Mouse (Mus musculus) mouse trophoblast stem cell (cell line): ENCODE measurements around the gene Drg1.

Experiments used
- in situ Hi-C, 2 experiments: fragments of 300-500 bp; cut with MseI, MboI; formaldehyde crosslinking; loops; 2 replicates in 1 of 2; 3 replicates in 1 of 2; pipeline ENCODE4 v1.15.1; 2025

Drg1 gene

DNA sequence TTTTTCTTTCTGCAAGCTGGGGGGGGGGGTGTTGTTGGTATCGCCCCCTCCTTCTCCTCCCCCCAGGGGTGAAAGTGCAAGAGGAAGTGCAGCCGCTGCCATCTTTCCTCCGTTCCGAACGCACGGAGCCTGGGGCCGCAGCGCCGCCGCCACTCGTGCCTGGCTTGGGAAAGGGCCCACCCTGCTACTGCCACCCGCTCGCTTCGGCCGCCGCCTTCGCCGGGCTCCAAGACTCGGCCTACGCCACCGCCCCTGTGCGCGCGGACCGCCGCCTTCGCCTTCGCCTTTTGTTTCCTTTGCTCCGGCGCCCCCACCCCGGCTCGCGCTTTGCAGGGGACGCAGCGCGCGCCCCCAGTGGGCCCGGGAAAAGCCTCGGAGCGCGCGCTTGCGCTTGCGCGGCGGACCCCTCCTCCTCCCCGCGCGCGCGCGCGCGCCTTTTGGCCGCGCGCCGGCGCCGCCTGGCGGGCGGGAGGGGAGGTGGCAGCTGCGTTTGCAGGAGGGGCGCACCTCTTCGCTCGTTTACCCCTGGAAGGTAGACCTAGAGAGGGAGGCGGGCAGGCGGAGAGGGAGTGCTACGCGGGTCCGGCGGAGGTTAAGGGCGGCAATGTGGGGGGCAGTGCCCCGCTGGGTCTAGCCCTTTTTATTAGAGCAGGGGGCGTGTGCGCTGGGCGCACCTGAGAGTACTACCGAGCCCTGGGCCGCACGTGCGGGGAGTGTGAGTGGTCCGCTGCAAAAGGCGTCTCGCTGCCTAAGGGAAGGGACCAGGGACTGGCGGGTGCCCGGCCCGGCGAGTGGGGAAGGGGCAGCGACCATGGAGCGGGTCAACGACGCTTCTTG, 23.8 kb upstream of the Drg1 start:
- in situ Hi-C loops = no loop called here

DNA sequence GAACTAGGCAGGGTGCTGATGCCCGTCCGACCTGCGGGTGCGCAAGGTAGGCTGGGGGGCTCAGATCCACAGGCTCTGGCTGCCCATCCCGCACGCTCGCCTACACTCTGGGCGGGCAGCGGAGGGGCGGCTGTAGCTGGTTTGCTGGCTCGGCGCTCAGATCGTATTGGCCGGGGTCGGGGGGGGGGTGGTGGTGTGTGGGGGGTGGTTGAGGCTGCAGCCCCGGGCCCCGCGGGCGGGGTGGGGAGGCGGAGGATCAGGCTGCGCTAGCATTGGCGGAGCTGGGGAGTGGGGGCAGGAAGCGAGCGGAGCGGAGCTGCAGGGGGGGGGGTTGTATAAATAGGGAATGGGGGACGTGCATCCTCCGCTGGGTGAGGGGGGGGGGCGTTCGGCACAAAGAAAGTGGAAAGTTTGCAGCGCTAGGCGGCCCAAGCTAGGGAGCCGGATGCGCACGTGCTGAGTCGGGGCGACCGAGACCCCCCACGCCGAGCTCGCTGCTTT, 23.1 kb upstream of the Drg1 start:
- in situ Hi-C loops = no loop called here

DNA sequence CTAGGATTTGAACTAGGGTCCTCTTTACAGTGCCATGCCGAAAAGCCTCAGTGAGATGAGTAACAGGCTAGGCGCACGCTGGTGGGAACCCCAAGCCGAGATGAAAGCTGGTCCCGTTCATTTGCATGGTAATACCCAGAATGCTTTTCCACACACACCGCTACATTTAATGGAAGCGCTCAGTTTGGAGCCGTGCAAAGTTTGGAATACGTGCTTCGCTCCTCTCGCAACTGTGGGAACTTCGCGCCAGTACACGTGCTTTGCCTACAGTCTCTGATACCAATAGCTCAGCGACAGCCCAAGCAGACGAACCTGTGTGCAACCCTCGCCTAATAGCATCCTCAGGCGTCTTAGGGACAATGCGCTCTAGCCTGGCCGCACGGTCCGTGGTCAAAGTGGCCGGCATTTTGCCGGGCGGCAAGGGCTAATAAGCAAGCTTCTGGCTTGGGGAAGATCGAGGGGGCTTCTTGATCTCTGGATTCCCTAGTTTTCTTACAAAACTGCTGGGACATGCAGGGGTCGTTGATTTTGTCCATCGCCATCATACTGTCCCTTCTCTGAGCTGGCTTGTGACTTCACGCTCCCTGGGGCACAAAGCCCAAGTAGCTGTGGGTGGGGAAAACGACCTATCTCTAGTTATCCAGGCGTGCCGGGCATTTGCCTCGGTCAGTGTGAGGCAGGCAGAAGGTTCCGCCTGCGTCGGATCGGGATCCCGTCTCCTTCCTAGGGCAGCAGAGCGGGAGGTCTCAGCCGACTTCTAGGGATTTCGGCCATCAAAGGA, 22.5 kb upstream of the Drg1 start, which contains the start of gene Patz1:
TSS of gene Patz1 (plus strand) at position 354 of the 781 bp plus-strand sequence.
- in situ Hi-C loops = no loop called here

DNA sequence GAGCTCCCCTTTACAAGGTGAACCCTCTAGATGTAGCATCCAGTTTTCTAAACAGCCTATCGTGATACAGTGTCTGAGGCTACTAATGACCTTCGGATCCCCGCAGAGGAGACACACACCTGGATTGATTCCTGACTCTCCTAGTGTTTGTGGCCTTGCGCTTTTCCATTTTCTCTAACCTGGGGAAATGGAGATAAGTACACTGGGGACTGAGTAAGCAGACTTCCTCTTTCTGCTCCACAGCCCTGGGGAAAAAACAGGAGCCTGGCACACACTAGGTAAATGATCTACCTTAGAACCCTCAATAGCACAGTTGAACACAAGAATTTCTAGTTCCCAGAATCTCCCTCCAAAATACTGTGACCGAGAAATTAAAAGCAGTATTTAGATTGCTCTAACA, 21.7 kb upstream of the Drg1 start:
- in situ Hi-C loops = no loop called here

DNA sequence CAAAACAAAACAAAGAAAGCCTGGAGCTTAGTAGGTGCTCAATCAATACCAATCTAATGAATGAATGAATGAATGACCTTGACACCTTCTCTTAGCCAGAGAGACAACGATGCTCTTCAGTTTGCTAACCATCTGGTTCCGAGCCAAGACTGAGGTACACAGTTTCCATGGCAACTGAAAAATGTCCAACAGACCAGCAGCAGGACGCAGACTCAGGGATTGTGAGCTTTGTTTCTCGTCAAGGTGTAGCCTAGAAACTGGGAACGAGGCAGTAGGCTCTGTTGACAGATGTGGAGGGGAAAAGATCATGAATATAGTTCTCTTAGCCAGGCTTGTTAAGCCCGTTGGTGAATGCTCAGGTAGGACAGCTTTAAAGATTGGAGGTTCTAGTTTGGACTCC, 20.9 kb upstream of the Drg1 start:
- in situ Hi-C loops = no loop called here

DNA sequence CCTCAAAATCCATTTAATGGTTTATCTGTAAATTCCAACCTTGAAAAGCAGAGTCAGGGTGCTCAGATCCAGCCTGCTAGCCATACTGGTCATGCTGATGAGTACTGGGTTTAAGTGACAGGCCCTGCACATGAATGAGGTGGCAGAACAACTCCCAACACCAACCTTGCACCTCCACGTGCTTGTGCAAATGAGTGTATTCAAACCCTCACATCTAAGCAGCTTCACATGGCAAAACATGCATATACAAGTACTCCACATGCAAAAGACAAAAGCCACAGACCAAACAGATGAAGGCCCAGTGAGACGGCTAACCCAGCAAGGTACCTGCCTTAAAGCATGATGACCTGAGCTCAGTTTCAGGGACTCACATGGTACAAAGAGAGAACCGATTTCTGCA, 19.7 kb upstream of the Drg1 start:
- in situ Hi-C loops = no loop called here

DNA sequence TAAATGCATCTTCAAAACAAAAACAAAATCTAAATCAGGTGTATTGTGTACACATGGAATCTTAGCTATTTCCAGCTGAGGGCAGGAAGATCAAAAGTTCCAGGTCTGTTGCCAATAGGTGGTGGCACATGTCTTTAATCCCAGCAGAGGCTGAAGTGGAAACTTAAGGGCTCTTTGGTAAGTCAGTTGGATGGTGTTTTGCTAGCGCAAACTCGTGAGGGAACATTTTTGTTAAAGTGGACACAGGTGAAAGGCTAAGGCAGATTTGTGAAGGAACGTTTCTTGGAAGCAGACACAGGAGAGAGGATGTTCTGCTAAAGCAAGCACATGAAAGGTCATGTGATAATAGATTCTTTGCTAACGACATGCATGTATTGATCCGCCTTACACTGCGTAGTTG, 17.4 kb upstream of the Drg1 start:
- in situ Hi-C loops = no loop called here

DNA sequence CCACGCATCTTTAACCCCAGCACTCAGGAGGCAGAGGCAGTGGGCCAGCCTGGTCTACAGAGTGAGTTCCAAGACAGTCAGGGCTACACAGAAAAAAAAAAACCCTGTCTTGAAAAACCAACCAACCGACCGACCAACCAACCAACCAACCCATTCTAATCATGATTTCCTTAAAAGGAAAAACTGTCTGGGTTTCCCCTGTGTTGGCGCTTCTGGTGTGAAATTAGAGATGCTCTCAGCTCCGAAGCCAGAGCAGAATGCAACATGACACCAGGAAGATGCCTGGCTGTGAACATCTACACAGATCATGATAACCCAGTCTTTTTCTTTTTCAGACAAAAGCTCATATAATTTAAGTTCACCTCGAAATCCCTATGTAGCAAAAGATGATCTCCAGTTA, 16.7 kb upstream of the Drg1 start:
- in situ Hi-C loops = no loop called here

DNA sequence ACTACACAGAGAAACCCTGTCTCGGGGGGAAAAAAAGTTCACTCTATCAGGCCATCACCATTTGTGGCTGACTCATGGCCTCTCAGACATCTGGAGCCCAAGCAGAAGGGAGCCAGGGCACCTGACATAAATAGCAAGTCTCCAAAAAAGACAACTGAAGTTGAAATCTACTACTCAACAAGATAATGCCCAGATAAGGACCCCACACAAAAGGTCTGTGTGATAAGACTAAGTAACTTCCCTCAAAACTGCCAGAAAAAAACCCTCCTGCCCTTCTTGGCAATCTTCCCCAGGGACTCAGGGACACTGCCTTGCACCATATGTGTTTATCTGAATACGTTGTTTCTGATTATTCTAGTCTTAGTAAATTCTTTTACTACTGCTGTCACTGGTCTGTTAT, 13.5 kb upstream of the Drg1 start:
- in situ Hi-C loops = no loop called here

DNA sequence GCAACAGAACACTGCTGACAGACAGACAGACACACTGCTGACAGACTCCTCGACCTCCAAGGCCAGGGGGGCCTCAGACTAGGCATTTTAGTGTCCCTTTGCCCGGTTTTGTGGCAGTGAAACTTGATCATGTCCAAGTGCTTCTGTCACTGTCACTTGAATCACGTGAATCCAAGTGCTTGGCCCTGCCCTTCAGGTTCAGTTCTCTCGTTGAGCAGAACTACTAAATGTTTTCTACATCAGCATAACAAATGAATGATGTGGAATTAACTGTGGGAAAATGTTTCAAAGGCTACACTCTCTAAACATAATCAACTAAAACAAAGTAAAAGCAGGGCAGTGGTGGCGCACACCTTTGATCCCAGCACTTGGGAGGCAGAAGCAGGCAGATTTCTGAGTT, 12.1 kb upstream of the Drg1 start:
- in situ Hi-C loops = no loop called here

DNA sequence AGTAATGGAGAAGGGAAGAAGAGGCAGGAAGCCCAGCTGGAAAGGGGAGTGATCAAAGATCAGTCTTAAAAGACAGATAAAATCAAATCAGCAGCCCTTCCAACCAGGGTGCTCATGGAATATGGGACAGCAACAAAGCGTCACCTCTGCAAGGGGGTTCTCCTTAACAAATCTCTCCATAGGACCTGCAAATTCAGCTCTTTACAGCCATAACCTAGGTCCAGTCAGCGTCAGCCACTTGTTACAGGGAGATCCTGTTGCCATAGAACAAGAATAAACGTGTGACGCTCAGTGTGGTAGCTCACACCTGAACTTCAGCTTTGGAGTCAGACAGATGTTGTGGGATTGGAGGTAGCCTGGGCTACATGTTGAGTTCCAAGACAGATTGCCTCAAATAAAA, 3.0 kb upstream of the Drg1 start:
- in situ Hi-C loops = no loop called here

DNA sequence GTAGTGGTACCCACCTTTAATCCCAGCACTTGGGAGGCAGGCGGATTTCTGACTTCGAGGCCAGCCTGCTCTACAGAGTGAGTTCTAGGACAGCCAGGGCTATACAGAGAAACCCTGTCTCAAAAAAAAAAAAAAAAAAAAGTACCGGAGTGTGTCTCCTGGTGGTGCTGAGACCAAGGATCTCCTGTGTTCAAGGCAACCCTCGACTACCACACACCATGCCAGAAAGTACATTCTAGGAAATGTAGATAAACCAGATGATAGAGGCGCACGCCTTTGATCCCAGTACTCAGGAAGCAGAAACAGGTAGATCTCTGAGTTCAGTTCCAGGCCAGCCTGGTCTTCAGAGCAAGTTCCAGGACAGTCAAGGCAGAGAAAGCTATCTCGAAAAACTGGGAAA, 918 bp upstream of the Drg1 start:
- in situ Hi-C loops = no loop called here

DNA sequence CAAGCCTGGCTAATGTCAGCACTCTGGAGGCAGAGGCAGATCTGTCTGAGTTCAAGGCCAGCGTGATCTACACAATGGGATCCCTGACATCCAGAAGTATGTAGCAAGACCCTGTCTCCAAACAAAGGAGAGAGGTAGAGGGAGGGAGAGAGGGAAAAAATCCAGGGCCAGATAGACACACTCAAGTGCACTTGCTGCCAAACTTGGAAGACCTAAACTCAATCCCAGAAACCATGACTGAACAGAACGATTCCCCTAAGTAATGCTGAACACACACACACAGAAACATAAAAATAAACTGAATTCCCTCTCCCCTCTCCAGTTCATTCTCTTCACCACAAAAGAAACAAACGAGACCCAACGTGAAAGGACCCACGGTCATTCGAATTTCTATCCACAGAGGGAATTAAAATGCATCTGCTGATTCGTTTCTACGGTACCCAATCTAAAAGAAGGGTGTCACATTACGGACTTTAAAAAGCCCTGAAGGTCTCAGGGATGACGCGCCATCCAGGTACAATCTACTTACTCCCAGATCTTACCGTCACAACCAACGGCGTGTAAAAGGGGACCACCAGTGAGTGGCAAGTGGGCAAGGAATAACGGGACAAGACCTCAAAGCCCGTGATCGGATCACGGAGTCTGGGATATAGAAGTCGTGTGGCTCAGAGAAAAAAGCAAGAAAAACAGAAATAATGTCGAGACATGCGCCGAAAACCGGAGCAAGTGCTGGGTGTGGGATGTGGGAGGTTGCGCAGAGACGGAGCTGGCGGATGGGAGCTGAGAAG, 730 bp downstream of the Drg1 start:
- in situ Hi-C loops = no loop called here

DNA sequence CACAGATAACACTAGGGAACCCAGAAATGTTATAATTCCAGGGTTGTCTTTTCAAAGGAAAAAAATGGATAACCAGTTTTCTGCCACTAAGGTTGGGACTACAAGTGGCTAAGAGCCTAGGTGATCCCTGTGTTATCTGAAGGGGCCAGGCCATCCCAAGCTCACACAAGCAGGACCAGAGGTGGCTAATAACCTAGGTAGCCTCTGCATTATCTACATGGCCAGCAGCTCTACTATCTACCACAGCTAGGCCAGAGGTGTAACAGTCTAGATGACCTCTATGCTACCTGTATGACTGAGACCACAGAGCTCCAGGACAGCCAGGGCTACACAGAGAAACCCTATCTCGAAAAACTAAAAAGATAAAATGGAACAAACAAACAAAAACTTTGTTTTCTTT, 6.7 kb downstream of the Drg1 start:
- in situ Hi-C loops = no loop called here

DNA sequence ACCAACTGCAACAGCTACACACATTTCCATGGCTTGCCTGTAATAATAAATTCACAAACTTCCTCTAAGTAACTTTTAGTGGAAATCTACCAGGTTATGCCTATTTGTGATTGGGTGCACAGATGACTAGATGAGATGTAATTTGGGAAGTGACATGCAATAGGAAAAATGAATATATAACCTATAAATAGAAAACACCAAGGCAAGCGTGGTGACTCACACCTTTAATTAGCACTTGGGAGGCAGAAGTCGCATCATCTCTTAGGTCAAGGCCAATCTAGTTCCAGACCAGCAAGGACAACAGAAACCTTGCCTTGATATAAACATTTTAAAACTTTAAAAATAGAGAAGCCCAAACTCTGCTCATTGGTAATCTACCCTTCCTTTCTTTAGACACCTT, 18.8 kb downstream of the Drg1 start:
- in situ Hi-C loops = no loop called here

DNA sequence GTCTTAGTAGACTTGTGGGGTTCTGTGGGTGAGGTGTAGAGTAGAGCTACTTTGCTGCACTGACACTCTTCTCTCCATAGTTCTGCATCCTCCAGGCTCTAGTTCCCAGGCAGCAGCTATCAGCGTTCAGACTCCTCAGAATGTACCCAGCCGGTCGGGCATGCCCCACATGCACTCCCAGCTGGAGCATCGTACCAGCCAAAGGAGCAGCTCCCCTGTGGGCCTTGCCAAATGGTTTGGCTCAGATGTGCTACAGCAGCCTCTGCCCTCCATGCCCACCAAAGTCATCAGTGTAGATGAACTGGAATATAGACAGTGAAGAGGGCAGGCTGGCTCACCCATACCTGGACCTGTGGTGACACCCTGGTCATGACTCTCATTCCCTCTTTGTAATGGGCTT, 22.4 kb downstream of the Drg1 start:
- in situ Hi-C loops = no loop called here

DNA sequence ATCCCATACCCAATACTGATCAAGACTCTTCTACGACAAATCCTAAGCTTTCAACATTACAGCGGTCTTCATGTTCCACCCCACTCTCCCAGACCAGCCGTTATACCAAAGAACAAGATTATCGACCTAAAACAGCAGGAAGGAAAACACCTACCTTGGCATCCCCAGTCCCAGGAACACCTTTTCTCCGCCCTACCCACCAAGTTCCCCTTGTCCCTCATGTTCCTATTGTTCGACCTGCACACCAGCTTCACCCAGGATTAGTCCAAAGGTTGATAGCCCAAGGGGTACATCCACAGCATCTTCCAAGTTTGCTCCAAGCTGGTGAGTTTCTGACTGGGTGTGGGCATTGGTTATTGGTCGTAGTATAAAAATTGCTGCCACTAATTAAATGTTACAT, 23.8 kb downstream of the Drg1 start:
- in situ Hi-C loops = no loop called here

DNA sequence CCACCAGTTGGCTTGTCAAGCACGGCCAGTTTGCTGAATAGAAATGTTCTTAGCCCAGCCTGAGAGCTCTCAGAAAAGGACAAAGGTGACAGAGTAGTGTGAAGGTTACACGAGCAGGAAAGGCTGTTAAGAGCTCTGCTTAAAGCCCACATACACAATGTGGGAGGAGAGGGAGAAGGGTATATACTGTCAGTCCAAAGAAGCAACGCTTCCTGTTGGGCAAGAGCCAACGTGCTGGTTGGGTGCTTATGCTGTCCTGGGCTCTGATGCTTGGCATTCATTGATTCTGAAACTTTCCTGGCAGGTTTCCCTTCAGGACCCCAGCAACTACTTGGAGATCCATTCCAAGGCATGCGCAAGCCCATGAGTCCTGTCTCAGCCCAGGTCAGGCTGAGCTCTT, 30.9 kb downstream of the Drg1 start:
- in situ Hi-C loops = no loop called here

DNA sequence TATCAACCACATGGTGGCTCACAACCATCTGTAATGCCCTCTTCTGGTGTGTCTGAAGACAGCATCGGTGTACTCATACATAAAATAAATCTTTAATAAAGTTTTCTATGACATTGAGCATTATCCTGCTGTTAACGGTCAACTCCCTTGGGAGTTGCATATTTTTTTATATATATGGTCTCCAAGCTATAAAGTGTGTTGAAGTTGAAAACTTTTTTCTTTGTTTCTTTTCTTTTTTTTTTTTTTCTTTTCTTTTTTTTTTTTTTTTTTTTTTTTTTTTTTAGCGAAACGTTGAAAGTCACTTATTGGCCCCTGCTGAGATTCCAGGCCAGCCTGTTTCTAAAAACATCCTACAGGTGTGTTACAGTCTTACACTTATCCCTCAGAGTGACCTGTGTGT, 32.5 kb downstream of the Drg1 start:
- in situ Hi-C loops = no loop called here

DNA sequence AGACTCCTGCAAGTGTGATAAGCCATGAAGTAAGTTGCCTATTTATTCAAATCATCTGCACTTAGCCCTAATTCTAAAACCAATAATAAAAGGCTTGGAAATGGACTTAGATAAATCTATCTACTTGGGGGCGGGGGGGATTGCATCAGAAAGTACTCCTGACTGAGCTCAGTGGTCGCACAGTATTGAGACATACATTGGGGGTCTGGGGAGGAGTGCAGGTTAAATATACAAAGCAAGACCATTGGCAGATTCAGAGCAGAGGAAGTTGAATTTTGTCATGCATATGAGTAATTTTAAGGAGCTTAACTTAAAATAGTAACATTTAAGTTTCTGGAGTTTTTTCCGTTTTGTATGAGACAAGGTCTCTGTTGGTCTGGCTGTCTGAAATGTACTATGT, 34.0 kb downstream of the Drg1 start:
- in situ Hi-C loops = no loop called here

DNA sequence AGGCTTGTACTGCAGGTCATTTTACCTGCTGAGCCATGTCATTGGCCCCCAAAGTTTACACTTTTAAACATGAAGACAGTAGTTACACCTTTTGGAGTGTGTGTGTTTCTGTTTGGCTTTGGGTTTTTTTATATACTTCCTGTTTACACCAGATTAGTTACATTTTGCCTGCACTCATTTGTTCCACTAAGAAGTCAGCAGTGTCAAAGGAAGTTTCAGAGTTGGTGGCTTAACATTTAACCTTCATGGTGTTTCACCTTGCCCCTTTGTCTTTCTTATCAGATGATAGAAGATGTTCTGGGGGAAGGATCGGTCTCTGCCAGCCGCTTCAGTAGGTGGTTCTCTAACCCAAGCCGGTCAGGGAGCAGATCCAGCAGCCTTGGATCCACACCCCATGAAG, 39.1 kb downstream of the Drg1 start:
- in situ Hi-C loops = no loop called here

DNA sequence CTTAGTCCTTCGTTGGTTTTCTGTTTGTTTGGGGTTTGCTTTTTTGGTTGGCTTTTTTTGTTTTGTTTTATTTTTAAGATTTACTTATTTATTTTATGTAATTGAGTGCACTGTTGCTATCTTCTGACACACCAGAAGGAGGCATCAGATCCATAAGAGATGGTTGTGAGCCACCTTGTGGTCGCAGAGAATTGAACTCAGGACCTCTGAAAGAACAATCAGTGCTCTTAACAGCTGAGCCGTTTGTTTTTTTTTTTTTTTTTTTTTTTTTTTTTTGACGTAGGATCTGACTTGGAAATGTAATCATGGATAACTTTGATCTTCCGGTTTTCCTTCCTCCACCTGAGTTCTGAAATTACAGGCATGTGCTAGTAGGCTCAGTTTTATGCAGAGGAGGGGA, 43.1 kb downstream of the Drg1 start:
- in situ Hi-C loops = no loop called here
